Mouse (Mus musculus): Measurements from ENCODE around the gene Pabpc1l.

GRCm38 (mm10) chr2:163994977-163995862 is 30.0 kb upstream of the Pabpc1l start:
- peak; percentile 37; the same call in 1 of the 2 replicates for TF ChIP-seq CTCF (IDR thresholded peaks at IDR 0.05; ENCODE audit: borderline replicate concordance, control insufficient read depth, extremely low read depth, insufficient read depth, low read length, poor library complexity)
- TF ChIP-seq POLR2A (IDR thresholded peaks at IDR 0.05; ENCODE audit: control insufficient read depth, extremely low read depth, insufficient read depth, low read length, poor library complexity), result peak; percentile 68

Measured in thymus, adult 2 months (tissue).